Mouse (Mus musculus) cerebellum, adult 8-10 months (tissue): Measurements from ENCODE around the gene Ptprm.

Experiments used
- DNase-seq: peaks from one replicate; pipeline ENCODE4 v3.0.0; 2022

Gene Ptprm

DNA sequence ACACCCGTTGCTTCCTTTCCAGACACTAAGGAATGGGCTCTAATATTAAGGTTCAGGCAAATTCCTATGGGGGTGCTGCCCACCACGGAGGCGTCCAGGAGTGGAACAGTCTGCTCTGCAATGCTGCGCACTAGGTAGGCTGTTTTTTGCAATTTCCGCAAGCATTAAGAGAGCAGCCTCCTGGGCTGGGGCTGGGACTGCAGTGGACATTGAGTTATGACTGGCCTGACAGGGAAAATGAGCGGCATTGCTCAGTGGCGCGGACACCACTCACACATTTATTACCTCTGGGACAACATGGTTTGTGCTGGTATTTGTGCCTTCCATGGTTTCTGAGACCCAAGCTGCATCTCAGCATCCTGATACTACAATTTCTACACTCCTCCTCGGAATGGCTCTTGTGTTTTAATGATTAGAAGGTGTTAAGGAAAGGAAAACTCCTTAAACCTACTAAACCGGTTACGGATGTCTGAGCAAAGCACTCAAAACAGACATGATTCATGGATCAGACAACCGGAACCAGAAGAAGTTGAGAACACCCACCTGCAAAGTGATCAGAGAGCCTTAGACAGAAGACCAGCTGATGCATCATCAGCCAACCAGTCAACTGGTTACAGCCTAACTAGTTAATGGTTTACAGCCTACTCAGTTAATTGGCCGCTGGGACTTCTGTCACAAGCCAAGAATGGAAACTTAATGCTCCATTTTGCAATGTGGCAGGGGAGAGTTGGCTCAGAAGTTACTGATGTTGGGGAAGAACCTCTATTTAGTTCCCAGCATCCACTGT is 76.9 kb downstream of the Ptprm start:
- no peak for DNase-seq

- DNase-seq: peak; percentile 41
These were observed 79.6 kb downstream of the Ptprm start for GRCm38 (mm10) chr17:67274531-67275094.

DNA sequence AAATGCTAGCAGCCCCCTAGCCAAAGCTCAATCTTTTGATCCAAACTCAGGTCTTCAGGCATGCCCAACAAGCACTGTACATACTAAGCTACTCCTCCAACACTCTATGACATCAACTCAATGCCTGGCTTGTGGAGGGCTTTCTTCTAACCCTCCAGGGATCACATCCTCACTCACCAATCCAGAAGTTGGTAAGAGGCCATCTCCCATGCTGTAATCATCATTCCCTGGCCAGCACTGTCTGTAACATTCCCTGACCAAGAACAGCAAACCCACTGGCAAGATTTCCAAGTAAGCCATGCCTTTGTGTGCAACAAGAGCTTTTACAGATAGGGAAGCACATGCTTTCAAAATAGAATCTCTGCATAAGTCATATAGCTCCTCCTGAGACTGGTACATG is 81.3 kb downstream of the Ptprm start:
- DNase-seq: no peak

GRCm38 (mm10) chr17:67268475-67269080 is 85.7 kb downstream of the Ptprm start:
- no peak for DNase-seq

DNA sequence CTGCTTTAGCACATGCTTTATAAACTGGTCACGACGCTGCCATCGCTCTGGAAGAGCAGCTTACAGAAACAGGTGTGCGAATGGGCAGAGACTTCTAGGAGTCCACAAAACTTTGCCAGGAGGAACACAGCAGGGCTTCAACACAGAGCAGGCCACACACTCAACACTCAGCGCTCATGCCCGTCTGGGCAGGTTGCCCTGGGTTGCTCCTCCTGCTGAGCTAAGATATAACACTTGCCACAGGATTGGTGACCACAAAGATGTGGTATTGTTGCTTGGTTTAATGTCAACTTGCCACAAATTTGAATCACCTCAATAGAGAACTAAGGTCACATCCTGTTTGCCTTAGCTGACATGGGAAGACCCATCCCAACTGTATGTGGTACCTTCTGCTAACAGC is 88.0 kb downstream of the Ptprm start:
- DNase-seq: no peak

- no peak for DNase-seq
These were observed 88.7 kb downstream of the Ptprm start for GRCm38 (mm10) chr17:67265520-67265919.

GRCm38 (mm10) chr17:67264716-67265115 is 89.5 kb downstream of the Ptprm start:
- DNase-seq: no peak

- DNase-seq: no peak
These were observed 91.2 kb downstream of the Ptprm start for GRCm38 (mm10) chr17:67263024-67263423.

DNA sequence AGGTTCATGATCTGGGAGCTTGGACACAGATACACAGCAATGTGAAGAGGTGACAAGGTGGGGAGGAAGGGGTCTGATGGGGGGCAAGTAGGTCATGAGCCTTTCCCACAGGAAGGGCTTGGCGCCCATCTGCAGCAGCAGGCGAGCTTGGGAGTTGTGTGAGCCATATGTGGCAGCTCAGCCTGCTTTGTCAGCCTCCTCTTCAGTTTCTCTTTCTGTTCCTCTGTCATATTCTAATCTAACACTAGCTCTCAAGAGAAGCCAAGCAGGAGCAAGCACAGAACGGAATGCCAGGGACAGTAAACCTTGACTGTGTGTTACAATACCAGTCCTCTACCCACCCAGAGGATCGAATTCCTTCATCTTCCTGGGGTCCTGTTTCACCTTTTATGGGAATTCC is 94.2 kb downstream of the Ptprm start:
- DNase-seq: no peak

GRCm38 (mm10) chr17:67257780-67258179 is 96.5 kb downstream of the Ptprm start:
- no peak for DNase-seq

- no peak for DNase-seq
These were observed 98.1 kb downstream of the Ptprm start for GRCm38 (mm10) chr17:67256171-67256570.

GRCm38 (mm10) chr17:67253445-67253844 is 100.8 kb downstream of the Ptprm start:
- DNase-seq: no peak

- no peak for DNase-seq
These were observed 101.3 kb downstream of the Ptprm start for GRCm38 (mm10) chr17:67252992-67253391.

DNA sequence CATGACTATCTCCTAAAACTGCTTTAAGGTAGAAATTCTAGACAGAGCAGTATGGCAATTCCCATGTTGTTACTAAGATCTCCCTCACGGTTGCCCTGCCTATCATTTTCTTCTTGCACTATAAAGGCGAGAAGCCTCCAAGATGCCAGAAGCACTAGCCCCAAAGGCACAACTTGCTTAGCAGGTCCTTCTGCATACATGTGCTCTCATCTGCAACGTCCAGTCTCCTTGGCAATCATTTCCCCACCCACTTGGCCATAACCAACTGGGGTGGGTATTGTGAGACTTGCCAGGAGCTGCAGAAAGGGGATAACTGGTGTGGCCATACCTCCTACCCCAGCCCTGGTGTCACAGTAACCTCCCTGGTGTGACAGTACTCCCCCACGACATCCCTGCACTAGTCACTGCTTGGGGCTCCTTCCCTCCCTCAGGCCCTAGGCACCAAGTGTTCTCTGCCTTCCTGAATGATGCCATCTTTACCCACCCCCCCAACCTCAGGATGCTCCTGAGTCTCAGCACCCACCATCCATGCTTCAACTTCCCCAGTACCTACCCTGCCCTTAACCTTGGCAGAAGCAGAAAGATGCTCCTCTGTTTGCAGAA is 108.9 kb downstream of the Ptprm start:
- DNase-seq: no peak

DNA sequence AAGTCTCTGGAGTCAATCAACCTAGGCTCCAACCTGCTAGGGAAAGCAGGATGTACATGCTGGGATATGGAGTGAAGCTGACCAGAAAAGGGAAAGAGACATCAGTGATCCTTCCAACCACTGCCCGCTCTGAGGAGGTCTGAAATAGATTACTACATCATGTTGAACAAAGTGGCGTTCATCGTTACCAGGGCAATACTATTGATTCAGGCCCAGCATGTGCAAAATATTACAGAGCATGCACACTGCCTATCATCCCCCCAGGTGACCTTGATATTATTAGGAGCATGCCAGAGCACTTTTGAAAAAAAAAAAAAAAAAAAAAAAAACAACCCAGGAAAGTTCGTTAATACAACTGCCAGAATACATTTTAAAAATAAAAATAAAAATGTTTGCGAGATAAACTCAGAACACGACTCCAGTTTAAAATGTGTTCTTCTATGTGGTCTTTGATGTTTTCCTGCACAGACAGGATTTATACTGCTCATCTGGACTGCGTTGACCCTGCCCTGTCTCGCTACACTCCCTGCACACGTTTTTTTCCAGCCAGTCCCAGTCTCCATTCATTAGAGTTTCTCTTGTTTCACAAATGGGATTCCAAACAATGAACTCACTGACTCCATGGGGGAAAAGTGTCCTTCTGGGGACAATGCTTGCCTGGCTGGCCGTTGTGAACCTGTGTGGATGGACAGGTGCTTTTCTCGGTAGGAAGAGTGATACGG is 111.3 kb downstream of the Ptprm start:
- DNase-seq: no peak

GRCm38 (mm10) chr17:67241951-67242773 is 112.1 kb downstream of the Ptprm start:
- DNase-seq: no peak

- no peak for DNase-seq
These were observed 115.4 kb downstream of the Ptprm start for GRCm38 (mm10) chr17:67238866-67239265.

DNA sequence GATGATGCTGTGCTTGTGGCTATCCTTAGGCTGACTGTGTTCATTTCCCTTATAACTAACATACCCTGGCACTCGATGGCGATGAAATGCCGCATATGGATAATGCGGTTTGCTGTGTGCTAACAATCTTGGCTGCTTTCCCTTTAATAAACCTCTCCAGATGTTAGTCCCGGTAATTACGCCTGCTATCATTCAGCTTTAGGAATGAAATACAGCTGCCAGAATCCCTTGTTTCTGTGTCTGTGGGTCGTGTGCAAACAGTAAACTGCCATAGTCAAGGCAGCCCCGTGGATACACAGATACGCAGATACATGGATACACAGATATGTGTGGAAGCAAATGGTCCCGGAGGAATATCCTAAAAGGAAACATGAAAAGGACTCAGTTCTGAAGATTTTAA is 116.8 kb downstream of the Ptprm start:
- DNase-seq: no peak

DNA sequence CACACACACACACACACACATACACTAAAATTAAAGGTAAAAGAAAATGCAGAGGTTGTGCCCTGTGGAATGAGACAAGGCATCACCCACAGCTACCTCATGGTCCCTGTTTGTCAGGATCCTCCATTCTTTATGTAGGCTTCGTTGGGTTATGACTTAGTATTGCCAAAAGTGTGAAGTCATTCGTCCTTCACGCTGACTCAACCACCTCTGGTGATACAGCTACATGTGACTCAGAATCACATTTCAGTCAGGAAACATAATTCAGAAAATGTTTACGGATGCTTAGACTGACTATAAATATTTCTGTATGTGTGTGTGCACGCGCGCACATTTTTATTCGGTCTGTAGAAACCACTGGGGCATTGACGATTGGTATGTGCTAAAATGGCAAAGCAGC is 121.2 kb downstream of the Ptprm start:
- no peak for DNase-seq

GRCm38 (mm10) chr17:67226991-67227390 is 127.3 kb downstream of the Ptprm start:
- DNase-seq: no peak

DNA sequence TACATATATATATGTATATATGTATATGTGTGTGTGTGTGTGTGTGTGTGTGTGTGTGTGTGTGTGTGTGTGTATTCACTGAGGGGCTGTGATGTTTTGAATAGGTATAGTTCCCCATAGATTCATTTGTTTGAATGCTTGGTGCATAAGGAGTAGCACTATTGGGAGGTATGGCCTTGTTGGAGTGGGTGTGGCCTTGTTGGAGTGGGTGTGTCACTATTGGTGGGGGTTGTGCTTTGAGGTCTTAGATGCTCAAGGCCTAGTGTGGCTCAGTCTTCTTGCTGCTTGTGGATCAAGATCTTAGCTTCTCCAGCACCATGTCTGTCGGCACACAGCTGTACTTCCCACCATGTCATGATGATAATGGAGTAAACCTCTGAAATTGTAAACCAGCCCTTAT is 138.9 kb downstream of the Ptprm start:
- DNase-seq: no peak

DNA sequence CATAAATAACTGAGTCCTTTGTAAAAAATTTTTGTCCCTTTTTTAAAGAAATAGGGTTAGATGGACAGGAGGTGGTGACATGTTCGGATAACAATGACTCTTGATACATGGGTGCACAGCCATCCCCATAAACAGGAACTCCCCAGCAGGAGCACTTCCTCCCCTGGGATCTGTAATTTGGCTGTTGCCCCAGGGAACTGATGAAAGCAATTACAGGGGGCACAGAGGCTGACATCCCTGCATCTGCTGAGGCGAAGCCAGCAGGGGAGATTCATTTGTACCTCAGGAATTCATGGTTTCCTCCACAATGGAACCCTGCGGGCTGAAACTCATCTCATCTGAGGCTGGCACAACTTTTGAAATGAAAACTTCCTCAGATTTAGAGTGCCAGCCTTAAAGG is 140.5 kb downstream of the Ptprm start:
- DNase-seq: no peak
